Mouse (Mus musculus) cerebellum, adult 9-11 months (tissue): ENCODE results near the gene Gbx1.

Source experiments
- DNase-seq: peaks from one replicate; pipeline ENCODE4 v3.0.0; 2022

Gene Gbx1

DNA sequence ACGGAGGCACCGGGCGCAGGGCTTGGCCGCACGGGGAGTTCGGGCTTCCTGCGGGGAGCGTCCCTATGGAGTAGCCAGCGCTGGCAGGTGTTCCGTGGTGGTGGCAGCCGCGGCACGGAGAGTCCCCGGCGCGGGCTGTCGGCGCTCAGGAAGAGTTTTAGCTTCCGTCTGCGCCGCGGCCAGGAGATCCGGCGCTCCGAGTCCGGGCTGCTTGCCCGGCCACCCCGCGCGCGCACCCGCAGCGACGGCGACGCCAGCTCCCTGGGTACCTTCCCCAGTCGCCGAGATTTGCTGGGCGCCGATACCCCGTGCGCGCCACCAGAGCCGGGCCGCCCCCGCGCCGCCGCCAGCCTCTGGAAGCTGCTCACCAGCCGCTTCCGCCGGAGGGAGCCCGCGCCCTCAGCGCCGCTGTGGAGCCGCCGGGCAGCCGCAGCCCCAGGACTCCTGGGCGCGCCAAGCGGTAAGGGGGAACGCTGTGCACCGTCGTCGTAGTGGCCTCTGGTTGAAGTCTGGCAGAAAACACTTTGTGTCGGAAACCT is 52.2 kb downstream of the Gbx1 start:
- DNase-seq, result no peak

DNA sequence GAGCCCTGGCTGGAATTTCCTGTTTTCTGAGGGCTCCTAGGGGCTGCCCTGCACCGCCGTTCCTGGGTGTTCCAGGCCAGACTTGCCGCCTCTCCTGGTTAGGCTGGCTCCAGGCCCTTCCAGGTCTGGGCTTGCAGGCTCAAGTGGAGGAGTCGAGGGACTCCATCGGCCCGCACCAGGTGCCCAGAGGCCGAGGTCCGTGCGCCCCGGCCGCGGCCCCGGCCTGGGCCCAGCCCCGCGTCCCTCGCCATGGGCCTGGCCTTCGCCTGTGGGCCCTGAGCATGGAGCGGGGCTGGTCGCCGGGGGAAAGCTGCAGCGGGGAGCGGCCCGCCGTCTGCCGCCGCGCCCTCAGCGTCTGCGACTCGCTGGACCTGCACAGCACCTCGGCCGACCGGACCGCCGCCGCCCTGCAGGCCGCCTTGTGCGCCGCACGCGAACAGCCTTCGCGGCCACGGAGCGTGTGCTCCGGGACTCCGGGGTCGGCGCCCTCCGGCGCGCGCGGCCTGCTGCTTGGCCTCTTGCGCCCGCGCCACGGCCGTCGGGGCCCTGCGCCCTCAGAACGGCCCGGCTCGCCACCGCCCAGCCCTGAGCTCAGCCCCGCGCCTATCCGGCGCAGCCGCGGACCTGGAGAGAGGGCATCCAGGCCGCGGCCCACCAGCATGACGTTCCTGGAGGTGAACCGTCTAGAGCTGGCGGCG is 52.8 kb downstream of the Gbx1 start:
- no peak for DNase-seq

DNA sequence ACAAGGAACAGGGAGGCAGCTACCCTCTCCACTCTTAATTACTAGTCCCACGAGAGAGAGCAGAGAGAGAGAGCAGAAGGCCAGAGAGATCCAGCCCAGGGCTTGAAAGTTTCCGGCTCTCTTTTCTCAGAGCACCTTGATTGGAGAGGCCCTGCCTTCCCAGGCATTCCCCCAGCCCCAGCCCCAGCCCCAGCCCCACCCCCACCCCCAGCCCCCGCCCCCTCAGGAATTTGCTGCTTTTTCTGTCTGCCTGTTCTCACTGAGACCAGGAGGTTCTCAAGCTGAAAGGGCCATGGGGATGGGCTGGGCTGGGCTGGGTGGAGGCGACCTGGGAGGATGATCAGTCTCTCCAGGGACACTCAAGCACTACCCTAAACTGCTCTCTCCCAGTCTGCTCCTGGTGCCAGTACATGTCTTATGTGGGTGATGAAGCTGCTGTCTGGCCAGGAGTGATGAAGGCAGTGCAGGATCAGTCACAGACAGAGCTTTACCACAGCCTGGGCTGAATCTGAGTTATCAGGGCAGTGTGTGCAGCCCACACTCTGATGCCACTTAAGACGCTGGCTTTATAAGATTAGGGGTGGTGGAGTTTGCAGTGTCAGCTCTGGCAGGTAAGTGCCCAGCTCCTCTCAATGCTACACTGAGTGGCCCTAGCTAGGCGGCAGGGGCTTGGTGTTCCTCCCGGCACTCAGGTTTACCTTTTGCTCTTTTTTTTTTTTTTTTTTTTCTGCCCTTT is 54.0 kb downstream of the Gbx1 start:
- DNase-seq, result no peak

DNA sequence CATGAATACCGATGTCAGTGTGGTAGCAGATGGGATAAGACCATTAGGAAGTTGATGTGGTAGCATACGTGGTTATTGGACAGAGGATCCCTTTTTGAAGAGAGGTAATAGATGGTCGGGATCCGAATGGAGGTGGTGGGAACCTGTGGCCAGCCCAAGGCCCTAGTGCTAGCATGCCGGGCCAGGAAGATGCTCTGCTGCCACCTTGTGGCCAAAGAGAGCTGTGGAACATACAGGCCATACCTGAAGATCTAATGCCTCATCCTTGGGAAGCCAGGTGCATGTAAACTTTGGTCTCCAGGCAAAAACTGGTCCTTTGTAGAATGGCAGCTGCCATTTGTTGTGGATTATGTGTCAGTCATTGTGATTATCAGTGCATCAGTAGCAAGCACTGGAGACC is 56.4 kb downstream of the Gbx1 start:
- DNase-seq, result peak; percentile 80

DNA sequence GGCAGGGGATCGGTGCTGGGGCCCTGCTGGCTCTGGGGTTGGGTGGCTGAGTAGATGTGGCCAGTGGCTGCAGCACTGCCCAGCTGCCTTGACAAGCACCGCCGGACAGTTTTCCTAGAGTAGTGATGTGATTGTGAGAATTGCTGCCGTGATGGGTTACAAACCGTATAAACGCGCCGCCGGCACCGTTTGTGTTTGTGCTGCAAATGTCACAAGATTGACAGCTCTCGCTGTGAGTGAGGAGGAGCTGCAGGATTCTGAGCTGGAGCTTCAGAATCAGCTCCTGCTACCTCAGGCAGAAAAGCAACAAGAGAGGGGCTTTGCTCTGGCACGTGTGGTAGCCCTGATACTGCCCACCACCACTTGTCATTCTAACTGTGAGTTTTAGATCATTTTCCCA is 60.2 kb downstream of the Gbx1 start:
- no peak for DNase-seq

DNA sequence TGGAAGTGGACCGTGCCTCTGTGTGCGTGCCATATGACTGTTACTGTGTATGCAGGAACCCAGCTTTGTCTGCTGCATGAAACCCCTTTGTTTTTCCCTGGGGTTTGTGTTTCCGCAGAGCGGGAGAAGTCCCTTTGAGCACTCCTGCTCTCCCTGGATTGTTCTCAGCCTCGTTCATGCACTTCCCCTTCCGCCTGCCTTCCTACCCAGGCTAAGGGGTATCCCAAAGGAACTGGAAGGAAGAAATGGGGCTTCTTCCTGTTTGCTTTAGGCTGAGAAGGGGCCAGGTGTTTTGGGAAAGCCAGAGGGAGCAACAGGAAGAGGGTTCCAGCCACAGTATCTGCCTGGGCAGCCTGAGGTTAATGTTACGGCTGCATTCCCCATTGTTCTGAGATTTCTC is 71.4 kb downstream of the Gbx1 start:
- no peak for DNase-seq

DNA sequence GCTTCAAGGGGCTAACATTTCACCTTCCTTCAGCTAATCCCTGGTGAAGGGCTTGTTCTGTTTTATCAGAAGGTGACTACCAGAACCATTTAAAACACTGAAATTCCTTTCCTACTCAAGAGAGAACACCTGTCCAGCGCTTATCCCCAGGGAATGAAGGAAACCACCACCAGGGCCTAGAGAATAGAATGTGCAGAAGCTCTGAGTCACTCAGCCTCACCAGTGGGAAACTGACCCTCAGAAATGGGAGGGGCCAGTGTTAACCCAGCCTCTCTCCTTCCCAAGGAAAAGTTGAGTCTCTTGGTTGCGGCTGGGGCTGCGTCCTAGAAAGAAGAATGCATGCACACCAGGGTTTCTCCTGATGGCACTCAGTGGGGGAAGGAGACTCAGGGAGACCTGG is 71.9 kb downstream of the Gbx1 start:
- no peak for DNase-seq

DNA sequence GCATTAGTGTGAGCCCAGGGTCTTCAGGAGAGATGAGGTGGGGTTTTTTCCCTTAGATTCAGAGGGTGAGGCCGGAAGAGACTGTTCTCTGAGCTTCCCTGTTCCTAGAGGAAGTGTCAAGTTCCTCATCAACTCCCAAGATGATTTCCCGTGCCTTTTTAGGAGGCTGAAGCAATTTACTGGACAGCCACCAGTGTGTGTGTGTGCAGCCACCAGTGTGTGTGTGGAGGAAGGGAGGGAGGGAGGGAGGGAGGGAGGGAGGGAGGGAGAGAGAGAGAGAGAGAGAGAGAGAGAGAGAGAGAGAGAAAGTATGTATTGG is 73.1 kb downstream of the Gbx1 start:
- DNase-seq, result no peak

DNA sequence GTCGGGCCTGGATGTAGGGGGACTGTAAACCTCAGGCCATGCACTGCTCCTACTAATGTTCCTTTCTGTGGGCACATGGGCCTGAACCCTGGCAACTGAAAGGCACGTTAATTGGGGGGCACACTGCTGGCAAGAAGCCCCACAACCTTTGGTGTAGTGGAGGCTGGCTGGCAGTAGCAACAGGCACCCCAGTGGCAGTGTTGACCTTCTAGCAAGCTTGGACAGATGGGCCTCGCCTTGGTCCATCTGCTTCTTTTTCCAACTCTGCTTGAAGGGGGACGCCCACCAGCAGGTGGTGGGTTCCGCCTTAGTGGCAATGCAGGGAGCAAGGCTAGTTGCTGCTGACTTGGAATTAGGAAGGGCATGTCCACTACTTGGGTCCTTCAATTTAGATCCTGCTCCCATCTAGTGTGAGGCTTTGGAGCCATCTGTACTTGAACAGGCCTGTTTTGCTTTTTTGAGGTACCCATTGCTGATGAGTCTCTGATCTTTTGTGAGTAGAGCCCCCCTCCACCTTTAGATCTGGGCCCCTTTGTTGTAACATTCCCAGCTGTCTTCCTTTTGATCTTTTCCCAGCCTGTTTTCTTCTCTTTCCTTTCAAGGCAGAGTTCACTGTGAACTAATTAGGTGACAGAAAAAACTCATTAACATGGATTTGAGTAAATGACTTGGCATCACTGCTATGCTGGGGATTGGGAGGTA is 73.6 kb downstream of the Gbx1 start:
- peak; percentile 91 for DNase-seq
